Mouse (Mus musculus) MEL (cell line): Measurements from ENCODE around the gene Lrrc17. TPM values are rescaled to one million over a fixed set of nuclear protein-coding genes. Genes with fewer than 3 reads are reported as not detected.

Experiments used
- DNase-seq: peaks from one replicate; pipeline ENCODE4 v3.0.0; 2011; ENCODE audit warnings: low read depth, low spot score
- H3K27ac ChIP-seq: 2 replicates; pipeline ENCODE4 v1.5.1; 2012; ENCODE audit warnings: low read depth, mild to moderate bottlenecking, control low read depth, low read length, moderate library complexity; ENCODE audit not compliant: control insufficient read depth
- H3K27me3 ChIP-seq, 2 experiments: fragments of 150-350 bp in 1 of 2; sonication (generic) in 1 of 2; 2 replicates each; pipeline ENCODE4 v1.6.1; 2012; ENCODE audit warnings: low read length in 2 of 2, mild to moderate bottlenecking in 2 of 2, improper control_type of control experiment in 1 of 2, moderate library complexity in 1 of 2; ENCODE audit not compliant: insufficient read depth in 2 of 2, control insufficient read depth in 1 of 2
- H3K36me3 ChIP-seq, 2 experiments: 2 replicates each; pipeline ENCODE4 v1.6.1; 2012 to 2014; ENCODE audit warnings: low read length in 2 of 2, improper control_type of control experiment in 1 of 2, inconsistent platforms in 1 of 2, mild to moderate bottlenecking in 1 of 2; ENCODE audit not compliant: insufficient read depth in 2 of 2, control insufficient read depth in 1 of 2
- H3K4me1 ChIP-seq, 2 experiments: fragments of 150-350 bp in 1 of 2; sonication (generic) in 1 of 2; 2 replicates each; pipeline ENCODE4 v1.6.1; 2012; ENCODE audit warnings: low read length in 2 of 2, improper control_type of control experiment in 1 of 2, mild to moderate bottlenecking in 1 of 2; ENCODE audit not compliant: insufficient read depth in 2 of 2, control insufficient read depth in 1 of 2
- H3K4me3 ChIP-seq, 2 experiments: fragments of 150-350 bp in 1 of 2; sonication (generic) in 1 of 2; 2 replicates each; pipeline ENCODE4 v1.5.1; 2012; ENCODE audit warnings: low read depth in 2 of 2, low read length in 2 of 2, mild to moderate bottlenecking in 2 of 2, moderate library complexity in 2 of 2, control low read depth in 1 of 2, improper control_type of control experiment in 1 of 2; ENCODE audit not compliant: control insufficient read depth in 1 of 2, insufficient read depth in 1 of 2
- H3K79me2 ChIP-seq: 2 replicates; pipeline ENCODE4 v1.6.1; 2012; ENCODE audit warnings: mild to moderate bottlenecking, low read length, moderate library complexity; ENCODE audit not compliant: control insufficient read depth, poor library complexity, insufficient read depth
- H3K9ac ChIP-seq: 2 replicates; pipeline ENCODE4 v1.6.1; 2012; ENCODE audit warnings: low read depth, mild to moderate bottlenecking, control low read depth, low read length, moderate library complexity; ENCODE audit not compliant: control insufficient read depth, poor library complexity, severe bottlenecking
- H3K9me3 ChIP-seq: fragments of 150-350 bp; sonication (generic); replicated peaks from 2 replicates; pipeline ENCODE4 v1.6.1; 2012; ENCODE audit warnings: mild to moderate bottlenecking, low read length, improper control_type of control experiment, moderate library complexity; ENCODE audit not compliant: insufficient read depth
- BHLHE40 ChIP-seq: IDR thresholded peaks from 2 replicates; pipeline ENCODE4 v1.6.1; 2012; ENCODE audit warnings: low read depth, mild to moderate bottlenecking, inconsistent platforms, low read length, improper control_type of control experiment, borderline replicate concordance
- CHD2 ChIP-seq: IDR thresholded peaks from 2 replicates; pipeline ENCODE4 v1.6.1; 2011; ENCODE audit warnings: low read length, improper control_type of control experiment
- E2F4 ChIP-seq: IDR thresholded peaks from 2 replicates; pipeline ENCODE4 v1.6.1; 2011; ENCODE audit warnings: low read depth, low read length, improper control_type of control experiment, borderline replicate concordance
- ELF1 ChIP-seq: IDR thresholded peaks from 2 replicates; pipeline ENCODE4 v1.6.1; 2014; ENCODE audit warnings: low read depth, mild to moderate bottlenecking, inconsistent platforms, low read length, improper control_type of control experiment, moderate library complexity
- EP300 ChIP-seq, 2 experiments: IDR thresholded peaks; 2 replicates each; pipeline ENCODE4 v1.6.1; 2011; ENCODE audit warnings: improper control_type of control experiment in 2 of 2, low read length in 2 of 2, low read depth in 1 of 2, mild to moderate bottlenecking in 1 of 2
- ETS1 ChIP-seq: IDR thresholded peaks from 2 replicates; pipeline ENCODE4 v1.6.1; 2012; ENCODE audit warnings: low read depth, mild to moderate bottlenecking, inconsistent platforms, low read length, improper control_type of control experiment, moderate library complexity
- GABPA ChIP-seq: IDR thresholded peaks from 2 replicates; pipeline ENCODE4 v1.6.1; 2012; ENCODE audit warnings: low read depth, mild to moderate bottlenecking, inconsistent platforms, low read length, improper control_type of control experiment, moderate library complexity
- GATA1 ChIP-seq: IDR thresholded peaks from 2 replicates; pipeline ENCODE4 v1.6.1; 2011; ENCODE audit warnings: low read depth, low read length, improper control_type of control experiment
- JUND ChIP-seq: IDR thresholded peaks from 2 replicates; pipeline ENCODE4 v1.6.1; 2011; ENCODE audit warnings: low read depth, mild to moderate bottlenecking, improper control_type of control experiment, low read length
- KAT2A ChIP-seq: conservative IDR thresholded peaks from 2 replicates; pipeline ENCODE4 v1.6.1; 2012; ENCODE audit warnings: low read depth, low read length, improper control_type of control experiment, inconsistent platforms
- MAFK ChIP-seq: IDR thresholded peaks from 2 replicates; pipeline ENCODE4 v1.6.1; 2011; ENCODE audit warnings: low read depth, mild to moderate bottlenecking, low read length, improper control_type of control experiment, borderline replicate concordance
- MAZ ChIP-seq: IDR thresholded peaks from 2 replicates; pipeline ENCODE4 v1.6.1; 2012; ENCODE audit warnings: low read depth, mild to moderate bottlenecking, inconsistent platforms, low read length, improper control_type of control experiment
- MEF2A ChIP-seq: IDR thresholded peaks from 2 replicates; pipeline ENCODE4 v1.6.1; 2014; ENCODE audit warnings: low read depth, mild to moderate bottlenecking, inconsistent platforms, low read length, improper control_type of control experiment; ENCODE audit not compliant: poor library complexity, insufficient replicate concordance, severe bottlenecking; ENCODE audit errors: extremely low read depth
- MXI1 ChIP-seq: IDR thresholded peaks from 2 replicates; pipeline ENCODE4 v1.6.1; 2011; ENCODE audit warnings: mild to moderate bottlenecking, low read depth, low read length, improper control_type of control experiment
- MYB ChIP-seq: IDR thresholded peaks from 2 replicates; pipeline ENCODE4 v1.6.1; 2011; ENCODE audit warnings: mild to moderate bottlenecking, low read depth, low read length, improper control_type of control experiment
- MYC ChIP-seq: IDR thresholded peaks from 2 replicates; pipeline ENCODE4 v1.6.1; 2011; ENCODE audit warnings: low read depth, mild to moderate bottlenecking, low read length, improper control_type of control experiment, moderate library complexity
- NRF1 ChIP-seq: IDR thresholded peaks from 2 replicates; pipeline ENCODE4 v1.6.1; 2014; ENCODE audit warnings: low read depth, mild to moderate bottlenecking, inconsistent platforms, low read length, improper control_type of control experiment, moderate library complexity; ENCODE audit not compliant: poor library complexity, insufficient read depth, severe bottlenecking
- POLR2A ChIP-seq, 2 experiments: IDR thresholded peaks; 2 replicates each; pipeline ENCODE4 v1.6.1; 2011 to 2012; ENCODE audit warnings: low read length in 2 of 2, mild to moderate bottlenecking in 2 of 2, control low read depth in 1 of 2, improper control_type of control experiment in 1 of 2, low read depth in 1 of 2, moderate library complexity in 1 of 2; ENCODE audit not compliant: control insufficient read depth in 1 of 2, insufficient read depth in 1 of 2, poor library complexity in 1 of 2
- POLR2AphosphoS2 ChIP-seq: IDR thresholded peaks from 2 replicates; pipeline ENCODE4 v1.6.1; 2011; ENCODE audit warnings: low read length, improper control_type of control experiment
- POLR2AphosphoS5 ChIP-seq: IDR thresholded peaks from 2 replicates; pipeline ENCODE4 v1.6.1; 2012; ENCODE audit warnings: low read depth, borderline replicate concordance, mild to moderate bottlenecking, inconsistent platforms, low read length, moderate library complexity, mixed read lengths
- RCOR1 ChIP-seq: IDR thresholded peaks from 2 replicates; pipeline ENCODE4 v1.6.1; 2012; ENCODE audit warnings: low read depth, mild to moderate bottlenecking, inconsistent platforms, low read length, improper control_type of control experiment
- SIN3A ChIP-seq: IDR thresholded peaks from 2 replicates; pipeline ENCODE4 v1.6.1; 2012; ENCODE audit warnings: low read length, improper control_type of control experiment, inconsistent platforms
- SMC3 ChIP-seq: IDR thresholded peaks from 2 replicates; pipeline ENCODE4 v1.6.1; 2011; ENCODE audit warnings: low read depth, low read length, improper control_type of control experiment
- TAL1 ChIP-seq: IDR thresholded peaks from 2 replicates; pipeline ENCODE4 v1.6.1; 2012; ENCODE audit warnings: mild to moderate bottlenecking, inconsistent platforms, low read length, moderate library complexity, mixed read lengths
- TBP ChIP-seq: IDR thresholded peaks from 2 replicates; pipeline ENCODE4 v1.8.0; 2011; ENCODE audit warnings: low read depth, low read length, improper control_type of control experiment
- UBTF ChIP-seq: IDR thresholded peaks from 2 replicates; pipeline ENCODE4 v1.6.1; 2012; ENCODE audit warnings: low read depth, mild to moderate bottlenecking, inconsistent platforms, low read length, improper control_type of control experiment, moderate library complexity, borderline replicate concordance; ENCODE audit not compliant: insufficient read depth
- USF1 ChIP-seq: IDR thresholded peaks from 2 replicates; pipeline ENCODE4 v1.6.1; 2014; ENCODE audit warnings: low read depth, mild to moderate bottlenecking, inconsistent platforms, low read length, improper control_type of control experiment, moderate library complexity
- USF2 ChIP-seq, 2 experiments: IDR thresholded peaks; 2 replicates each; pipeline ENCODE4 v1.6.1; 2011 to 2012; ENCODE audit warnings: improper control_type of control experiment in 2 of 2, low read length in 2 of 2, borderline replicate concordance in 1 of 2, inconsistent platforms in 1 of 2, low read depth in 1 of 2, mild to moderate bottlenecking in 1 of 2; ENCODE audit not compliant: insufficient read depth in 1 of 2
- ZKSCAN1 ChIP-seq: IDR thresholded peaks from 2 replicates; pipeline ENCODE4 v1.6.1; 2012; ENCODE audit warnings: low read depth, mild to moderate bottlenecking, inconsistent platforms, low read length, improper control_type of control experiment, moderate library complexity
- ZNF384 ChIP-seq: IDR thresholded peaks from 2 replicates; pipeline ENCODE4 v1.6.1; 2012; ENCODE audit warnings: low read depth, mild to moderate bottlenecking, inconsistent platforms, low read length, improper control_type of control experiment
- polyA plus RNA-seq, 2 experiments: library from polyadenylated mRNA; stranded (reverse) in 1 of 2; unstranded in 1 of 2; fragments of >175 nt in 1 of 2; fragments of >200 nt in 1 of 2; gene quantifications; 2 replicates each; pipeline versions ENCODE4 v1.2.1 to v1.2.4; 2012; ENCODE audit warnings: low replicate concordance in 2 of 2, low read depth in 1 of 2; ENCODE audit not compliant: insufficient read length in 2 of 2, insufficient read depth in 1 of 2, missing spikeins in 1 of 2
- total RNA-seq: library from RNA; depleted of rRNA; stranded (reverse); fragments of 300-350 nt; gene quantifications from 2 replicates; pipeline ENCODE4 v1.2.3, GENCODE M21; 2012

Lrrc17 gene
- total and polyA plus RNA-seq, 3 experiments, result not detected

- no peaks in the 10 kb centered on the region for H3K36me3 ChIP-seq
- no peak overlapping the region for H3K9ac ChIP-seq
- no peak overlapping the region for H3K4me3 ChIP-seq
- no peak for DNase-seq
- no peak overlapping the region for H3K27ac ChIP-seq
- no peaks in the 10 kb centered on the region for H3K79me2 ChIP-seq
- H3K4me1 ChIP-seq, result no peaks in the 10 kb centered on the region
- TF ChIP-seq E2F4 (no peak), MAFK (no peak), TAL1 (no peak), UBTF (no peak), EP300 (IDR thresholded peaks at IDR 0.05; ENCODE audit: low read depth in 1 of 2, low read length in 2 of 2) (no peak), POLR2AphosphoS5 (no peak), MXI1 (no peak), GATA1 (no peak), NRF1 (no peak), GABPA (no peak), ELF1 (no peak), POLR2AphosphoS2 (no peak), POLR2A (IDR thresholded peaks at IDR 0.05; ENCODE audit: control insufficient read depth in 1 of 2, insufficient read depth in 1 of 2, low read depth in 1 of 2, low read length in 2 of 2, poor library complexity in 1 of 2) (no peak), SMC3 (no peak), MEF2A (no peak), SIN3A (no peak), KAT2A (no peak), MAZ (no peak), BHLHE40 (no peak)
- H3K27me3 ChIP-seq, result peaks cover 0 to 2% of the 10 kb centered on the region in 2 experiments; a peak in 2 of 4 replicates
- H3K9me3 ChIP-seq, result no peaks in the 10 kb centered on the region
These were observed 42.4 kb upstream of the Lrrc17 start for GRCm38 (mm10) chr5:21500941-21501340.

GRCm38 (mm10) chr5:21502936-21503610 is 40.3 kb upstream of the Lrrc17 start:
- Histone ChIP-seq H3K27me3 (peaks cover 0 to 2% of the 10 kb centered on the region in 2 experiments; a peak in 2 of 4 replicates), H3K79me2 (no peaks in the 10 kb centered on the region), H3K36me3 (no peaks in the 10 kb centered on the region), H3K9ac (no peak overlapping the region), H3K27ac (no peak overlapping the region), H3K4me1 (no peaks in the 10 kb centered on the region), H3K4me3 (no peak overlapping the region), H3K9me3 (no peaks in the 10 kb centered on the region)
- DNase-seq, result no peak
- TF ChIP-seq CHD2 (no peak), JUND (no peak), ZKSCAN1 (no peak), GATA1 (no peak), USF2 (IDR thresholded peaks at IDR 0.05; ENCODE audit: borderline replicate concordance in 1 of 2, insufficient read depth in 1 of 2, low read depth in 1 of 2, low read length in 2 of 2) (no peak), POLR2A (IDR thresholded peaks at IDR 0.05; ENCODE audit: control insufficient read depth in 1 of 2, insufficient read depth in 1 of 2, low read depth in 1 of 2, low read length in 2 of 2, poor library complexity in 1 of 2) (no peak), UBTF (no peak), SIN3A (no peak), USF1 (no peak), MYC (no peak), MEF2A (no peak), MAFK (no peak), TBP (no peak), ETS1 (no peak), RCOR1 (no peak), TAL1 (no peak), MYB (no peak), ZNF384 (no peak)
